In genomic region chr5:100821375-100821774, GRCm38 (mm10) we compare ENCODE assay signal across 8 mouse cellular contexts. TPM values are rescaled to one million over a fixed set of nuclear protein-coding genes. Genes with fewer than 3 reads are reported as not detected.
DNase-seq lines count a peak whose midpoint lies in the region; ATAC-seq and TF ChIP-seq lines count a peak whose summit lies in the region.

No protein-coding gene starts in this region.

- no peak for ATAC-seq in heart, embryonic 12.5 days (ENCODE audit: insufficient number of reproducible peaks, low FRiP score)
- ATAC-seq in forebrain, embryonic 16.5 days: no peak
- peak; percentile 45 for ATAC-seq in liver, postnatal 0 days

- no peak overlapping the region for H3K4me2 ChIP-seq in heart, embryonic 12.5 days
- H3K4me2 ChIP-seq in forebrain, embryonic 16.5 days (ENCODE audit: low read length): peak overlapping the region; percentile 96
- H3K4me2 ChIP-seq in liver, postnatal 0 days (ENCODE audit: low read depth, low read length): peak overlapping the region; percentile 100

- no peaks in the 10 kb centered on the region for H3K27me3 ChIP-seq in heart, adult 2 months (ENCODE audit: control insufficient read depth, insufficient read depth, low read length)
- no peaks in the 10 kb centered on the region for H3K27me3 ChIP-seq in heart, embryonic 12.5 days (replicated peaks)
- H3K27me3 ChIP-seq in forebrain, embryonic 16.5 days (replicated peaks; ENCODE audit: control insufficient read depth, insufficient read depth, low read length): no peaks in the 10 kb centered on the region
- no peaks in the 10 kb centered on the region for H3K27me3 ChIP-seq in liver, postnatal 0 days (ENCODE audit: insufficient read depth, low read length)

- 71% methylated on average over 8 of the region's 8 CpGs for WGBS in heart, adult 2 months
- WGBS in heart, embryonic 12.5 days: 81% methylated on average over 8 of the region's 8 CpGs
- WGBS in forebrain, embryonic 16.5 days: 80% methylated on average over 8 of the region's 8 CpGs
- 58% methylated on average over 8 of the region's 8 CpGs for WGBS in liver, postnatal 0 days (ENCODE audit: insufficient replicate concordance)

- H3K4me1 ChIP-seq in heart, adult 2 months (ENCODE audit: control insufficient read depth, insufficient read depth, low read length): no peaks in the 10 kb centered on the region; the same call in 1 of the 2 replicates
- peaks cover 6% of the 10 kb centered on the region; the same call in 1 of the 2 replicates for H3K4me1 ChIP-seq in heart, embryonic 12.5 days (replicated peaks)
- H3K4me1 ChIP-seq in forebrain, embryonic 16.5 days (replicated peaks; ENCODE audit: control insufficient read depth, insufficient read depth, low read length): peaks cover 3% of the 10 kb centered on the region; the same call in 1 of the 2 replicates
- H3K4me1 ChIP-seq in liver, postnatal 0 days (ENCODE audit: insufficient read depth): 0 out of 2 replicates have a peak, but pooled peaks cover 6% of the 10 kb centered on the region

- no peaks in the 10 kb centered on the region for H3K79me2 ChIP-seq in heart, adult 2 months (replicated peaks; ENCODE audit: control insufficient read depth, insufficient read depth, low read length)

- TF ChIP-seq EP300 in heart, adult 2 months (IDR thresholded peaks at IDR 0.05; ENCODE audit: insufficient read depth, low read depth, low read length): no peak
- no peak for TF ChIP-seq EP300 in liver, postnatal 0 days (IDR thresholded peaks at IDR 0.05; ENCODE audit: low read depth)

- no peak for DNase-seq in heart, adult 2 months
- DNase-seq in A20 (ENCODE audit: low read depth, low spot score): peak; percentile 35
- no peak for DNase-seq in liver, postnatal 0 days
- DNase-seq in left cerebral cortex, adult 9 months (ENCODE audit: low spot score in 2 of 2): no peak
- no peak for DNase-seq in c-Kit-positive CD71-positive TER-119-positive erythroid progenitor cells, embryonic 14.5 days (ENCODE audit: low spot score)
- no peak for DNase-seq in cerebellum, adult 8-10 months

- intact Hi-C loops in heart, adult 2 months (cut with DNase I): loop anchor here (2.0 kb wide), 1 partner anchor 23 kb away; the partner anchor contains the start of genes Helq and Mrps18c

- no peak overlapping the region for H3K9ac ChIP-seq in heart, adult 2 months (ENCODE audit: low read depth, low read length)
- no peak overlapping the region for H3K9ac ChIP-seq in heart, embryonic 12.5 days
- H3K9ac ChIP-seq in forebrain, embryonic 16.5 days (replicated peaks; ENCODE audit: low read depth, low read length): no peak overlapping the region
- H3K9ac ChIP-seq in liver, postnatal 0 days (replicated peaks): no peak overlapping the region

- peak overlapping the region; percentile 67 for H3K4me3 ChIP-seq in heart, adult 2 months
- H3K4me3 ChIP-seq in heart, embryonic 12.5 days: no peak overlapping the region
- H3K4me3 ChIP-seq in forebrain, embryonic 16.5 days (replicated peaks; ENCODE audit: low read length): no peak overlapping the region
- H3K4me3 ChIP-seq in liver, postnatal 0 days (ENCODE audit: low read depth, low read length): peak overlapping the region; percentile 94

- H3K27ac ChIP-seq in heart, adult 2 months: no peak overlapping the region
- no peak overlapping the region for H3K27ac ChIP-seq in heart, embryonic 12.5 days (ENCODE audit: poor library complexity, severe bottlenecking)
- no peak overlapping the region for H3K27ac ChIP-seq in forebrain, embryonic 16.5 days (ENCODE audit: low read length)
- no peak overlapping the region; the same call in 1 of the 2 replicates for H3K27ac ChIP-seq in liver, postnatal 0 days (ENCODE audit: low read depth)

- no peaks in the 10 kb centered on the region; the same call in 1 of the 2 replicates for H3K36me3 ChIP-seq in heart, adult 2 months (ENCODE audit: control insufficient read depth, insufficient read depth, low read length)
- peaks cover 4% of the 10 kb centered on the region; the same call in 1 of the 2 replicates for H3K36me3 ChIP-seq in heart, embryonic 12.5 days
- no peaks in the 10 kb centered on the region for H3K36me3 ChIP-seq in forebrain, embryonic 16.5 days (ENCODE audit: control insufficient read depth, insufficient read depth)
- peaks cover 8% of the 10 kb centered on the region for H3K36me3 ChIP-seq in liver, postnatal 0 days (replicated peaks; ENCODE audit: insufficient read depth, low read length)

- TF ChIP-seq CTCF in heart, adult 2 months (IDR thresholded peaks at IDR 0.05): no peak
- TF ChIP-seq CTCF in liver, postnatal 0 days (IDR thresholded peaks at IDR 0.05; ENCODE audit: low read depth): peak; percentile 35

- TF ChIP-seq POLR2A in heart, adult 2 months (IDR thresholded peaks at IDR 0.05; ENCODE audit: insufficient read depth, low read depth, low read length): no peak

- H3K9me3 ChIP-seq in heart, embryonic 12.5 days (replicated peaks): no peaks in the 10 kb centered on the region
- no peaks in the 10 kb centered on the region for H3K9me3 ChIP-seq in forebrain, embryonic 16.5 days (ENCODE audit: control insufficient read depth, low read length)
- no peaks in the 10 kb centered on the region for H3K9me3 ChIP-seq in liver, postnatal 0 days (ENCODE audit: low read length)

RNA-seq across cellular contexts. Expression of gene Abraxas1, which starts 0.6 kb away (rescaled TPM):
- 1 to 10 TPM; 8.3 to 9.0 TPM for total RNA-seq in heart, adult 2 months (2021)
- 6.9 and 12.5 TPM in 2 replicates for polyA plus RNA-seq in heart, adult 2 months (2012; rRNA removed)
- polyA plus RNA-seq in heart, embryonic 12.5 days (2016; fragmentation: Nextera tagmentation; extraction: Ambion mirVana): 33.9 and 34.2 TPM in 2 replicates
- 14.7 and 15.6 TPM in 2 replicates for polyA plus RNA-seq in forebrain, embryonic 16.5 days (2015; fragmentation: Nextera tagmentation; extraction: Ambion mirVana)
- 11.4 and 11.8 TPM in 2 replicates for polyA plus RNA-seq in liver, postnatal 0 days (2015; fragmentation: Nextera tagmentation; extraction: Ambion mirVana)

RNA-seq across cellular contexts. Expression of gene Mrps18c, which starts 22.9 kb away (rescaled TPM):
- 10 to 100 TPM; 77.2 to 78.2 TPM for total RNA-seq in heart, adult 2 months (2021)
- polyA plus RNA-seq in heart, adult 2 months (2012; rRNA removed): 33.9 and 34.6 TPM in 2 replicates
- polyA plus RNA-seq in heart, embryonic 12.5 days (2016; fragmentation: Nextera tagmentation; extraction: Ambion mirVana): 137 and 146 TPM in 2 replicates
- 131 and 146 TPM in 2 replicates for polyA plus RNA-seq in forebrain, embryonic 16.5 days (2015; fragmentation: Nextera tagmentation; extraction: Ambion mirVana)
- polyA plus RNA-seq in liver, postnatal 0 days (2015; fragmentation: Nextera tagmentation; extraction: Ambion mirVana): 126 and 127 TPM in 2 replicates

RNA-seq across cellular contexts. Expression of gene Helq, which starts 23.0 kb away (rescaled TPM):
- total RNA-seq in heart, adult 2 months (2021): 1 to 10 TPM; 2.1 to 2.9 TPM
- polyA plus RNA-seq in heart, adult 2 months (2012; rRNA removed): 3.0 and 3.8 TPM in 2 replicates
- polyA plus RNA-seq in heart, embryonic 12.5 days (2016; fragmentation: Nextera tagmentation; extraction: Ambion mirVana): 13.0 and 19.1 TPM in 2 replicates
- polyA plus RNA-seq in forebrain, embryonic 16.5 days (2015; fragmentation: Nextera tagmentation; extraction: Ambion mirVana): 21.7 and 25.7 TPM in 2 replicates
- 4.0 and 5.6 TPM in 2 replicates for polyA plus RNA-seq in liver, postnatal 0 days (2015; fragmentation: Nextera tagmentation; extraction: Ambion mirVana)

RNA-seq across cellular contexts. Expression of gene Gpat3, which starts 24.1 kb away (rescaled TPM):
- total RNA-seq in heart, adult 2 months (2021): 10 to 100 TPM; 22.1 to 24.2 TPM
- 7.1 and 11.8 TPM in 2 replicates for polyA plus RNA-seq in heart, adult 2 months (2012; rRNA removed)
- 11.8 and 12.1 TPM in 2 replicates for polyA plus RNA-seq in heart, embryonic 12.5 days (2016; fragmentation: Nextera tagmentation; extraction: Ambion mirVana)
- polyA plus RNA-seq in forebrain, embryonic 16.5 days (2015; fragmentation: Nextera tagmentation; extraction: Ambion mirVana): 0.40 and 0.89 TPM in 2 replicates
- 12.2 and 21.2 TPM in 2 replicates for polyA plus RNA-seq in liver, postnatal 0 days (2015; fragmentation: Nextera tagmentation; extraction: Ambion mirVana)

Comparison
In these comparisons a context has a peak if more than half of its experiments do, and no peak if none do; other contexts are left out.
1. H3K4me3 ChIP-seq: peak in heart, adult 2 months (single experiment) and liver, postnatal 0 days (single experiment); none in heart, embryonic 12.5 days (single experiment) and forebrain, embryonic 16.5 days (single experiment).